Mouse (Mus musculus) heart, postnatal 25 days (tissue): ENCODE measurements at regions not wholly inside any gene's neighbourhood (a gene's known extent, or its start where the extent isn't known, plus 50 kb on each side); places are given as distances from the start of the nearest gene placed in this dataset.
"Not testable (repeated sequence)": the region's sequence is repeated elsewhere in the genome, so short reads cannot be mapped to it uniquely, and the experiment has no call there.

Experiments
- DNase-seq: peaks from one replicate; pipeline ENCODE4 v3.0.0; 2022; ENCODE audit warnings: low spot score
- intact Hi-C: fragments of 180-260 bp; cut with DNase I; formaldehyde crosslinking; loops from one replicate; pipeline ENCODE4 v1.15.1; 2025

DNA sequence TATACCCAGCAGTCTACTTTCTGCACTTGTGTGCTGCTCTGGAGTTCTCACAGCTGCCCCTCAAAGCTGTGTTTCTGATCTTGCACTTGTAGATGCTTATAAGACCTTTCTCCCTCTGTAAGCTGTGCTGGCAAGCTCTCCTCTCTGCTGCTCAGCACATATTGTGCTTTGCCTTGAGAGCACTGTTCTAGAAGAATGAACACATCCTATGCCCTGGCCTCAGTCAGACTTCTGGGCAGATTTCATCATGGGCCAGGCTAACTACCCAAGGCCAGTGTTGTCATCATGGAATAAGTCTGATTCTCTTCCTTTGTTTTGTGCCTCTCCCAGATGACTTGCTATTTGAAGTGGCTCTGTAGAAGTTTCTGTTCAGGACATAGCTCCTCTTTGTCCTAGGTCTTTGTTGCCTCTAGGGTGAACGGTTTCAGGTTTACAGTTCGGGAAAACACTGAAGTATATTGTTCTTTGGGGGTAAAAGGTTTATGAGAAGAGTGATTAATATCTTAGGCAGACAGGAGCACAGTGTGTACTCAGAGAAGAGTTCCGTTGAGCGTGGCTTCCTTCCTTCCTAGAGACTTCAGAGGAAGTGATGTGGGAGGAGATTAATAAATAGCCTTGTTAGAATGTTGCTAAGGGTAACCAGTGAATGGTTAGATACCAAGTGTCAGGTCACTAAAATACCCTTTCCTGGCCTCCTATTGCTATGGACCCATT, 70.8 kb downstream of the Pcdh18 start:
- intact Hi-C loops, result no loop called here
- no peak for DNase-seq

DNA sequence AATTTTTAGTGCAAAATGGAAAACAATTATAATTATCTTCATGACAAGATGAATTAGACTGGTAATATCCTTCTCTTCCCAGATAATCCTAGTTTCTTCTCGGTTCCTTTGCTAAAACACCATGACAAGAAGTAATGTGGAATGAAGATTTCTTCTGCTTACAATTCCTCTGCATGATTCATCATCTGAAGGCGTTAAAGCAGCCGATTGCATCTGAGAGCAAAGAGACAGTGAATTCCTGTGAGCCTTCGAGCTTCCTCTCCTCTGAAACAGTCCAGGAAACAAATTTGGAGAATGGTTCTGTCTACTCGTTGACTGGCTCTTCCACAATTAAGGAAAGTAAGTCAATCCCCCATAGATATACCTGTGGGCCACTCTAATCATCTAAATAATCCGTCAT, 82.2 kb downstream of the Pcdh18 start:
- no peak for DNase-seq
- intact Hi-C loops, result no loop called here

DNA sequence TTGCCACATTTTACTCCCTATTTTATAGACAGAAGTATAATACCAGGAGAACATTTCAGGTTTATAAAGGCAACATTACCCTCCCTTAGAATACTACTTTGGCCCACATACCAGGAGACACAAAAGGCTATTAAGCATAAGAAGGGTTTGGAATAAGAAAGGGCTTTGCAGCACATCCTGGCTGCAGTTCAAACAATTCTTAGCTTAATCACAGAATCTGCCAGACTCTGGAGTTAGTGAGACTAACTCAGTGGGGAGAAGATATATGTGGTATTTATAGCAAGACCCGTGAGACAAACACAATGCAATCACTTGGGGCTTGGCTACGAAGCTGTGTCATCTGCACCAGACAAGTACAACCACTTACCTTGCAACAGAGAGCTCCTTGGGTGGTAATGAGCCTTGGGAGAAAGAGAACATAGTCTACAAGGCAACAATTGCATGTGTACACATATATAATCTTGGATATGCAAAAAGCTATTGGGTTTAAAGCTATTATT, 84.4 kb downstream of the Pcdh18 start:
- no peak for DNase-seq
- intact Hi-C loops, result no loop called here

DNA sequence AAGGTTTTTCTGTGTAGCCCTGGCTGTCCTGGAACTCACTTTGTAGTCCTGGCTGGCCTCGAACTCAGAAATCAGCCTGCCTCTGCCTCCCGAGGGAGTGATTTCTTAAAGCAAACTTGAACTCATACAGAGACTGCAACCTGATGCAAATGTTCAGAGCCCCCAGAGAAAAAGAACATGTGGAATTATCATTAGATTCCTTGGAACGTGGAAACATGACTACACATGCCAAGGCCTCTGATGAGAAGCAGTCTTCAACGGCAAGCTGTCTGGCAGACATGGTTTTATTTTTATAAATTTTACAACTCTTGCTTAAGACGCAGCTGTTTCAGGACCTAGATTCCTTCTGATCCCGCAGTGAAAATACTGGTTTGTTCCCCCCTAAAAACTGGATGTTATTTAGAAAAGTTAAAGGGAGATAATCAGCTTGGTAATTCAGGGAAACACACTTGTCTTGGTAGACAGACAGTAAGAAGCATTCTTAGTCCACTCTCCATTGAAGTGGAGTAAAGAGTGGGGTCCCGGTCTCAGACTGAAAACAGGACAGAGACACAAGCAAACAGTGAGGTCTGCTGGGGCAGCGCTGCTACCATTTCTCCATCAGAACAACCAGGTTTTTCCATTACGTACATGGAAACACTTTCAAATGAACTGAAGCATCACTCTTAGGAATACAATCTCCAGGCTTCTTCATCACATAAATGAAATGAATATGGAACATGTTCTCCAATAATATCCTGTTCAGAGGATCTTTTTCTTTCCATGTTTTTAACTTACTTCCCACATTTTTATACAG, 89.4 kb downstream of the Pcdh18 start:
- no peak for DNase-seq
- intact Hi-C loops, result no loop called here

DNA sequence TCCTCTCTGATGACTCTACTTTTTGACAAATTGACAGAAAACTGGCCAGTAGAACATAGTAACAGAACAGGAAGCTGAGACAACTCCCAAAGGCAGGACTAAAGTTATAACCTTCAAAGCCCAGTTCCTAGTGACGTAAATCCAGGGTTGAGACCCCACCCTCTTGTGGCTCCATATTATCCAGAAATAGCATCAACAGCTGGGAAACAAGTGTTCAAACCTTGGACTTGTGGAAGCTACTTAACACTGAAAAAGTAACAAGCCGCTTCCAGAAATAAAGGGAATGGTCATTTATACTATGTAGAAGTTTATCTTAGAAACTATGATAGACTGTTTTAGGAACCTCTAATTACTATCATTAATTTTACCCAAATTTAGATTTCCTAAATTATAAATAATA, 90.6 kb downstream of the Pcdh18 start:
- no peak for DNase-seq
- intact Hi-C loops, result no loop called here

DNA sequence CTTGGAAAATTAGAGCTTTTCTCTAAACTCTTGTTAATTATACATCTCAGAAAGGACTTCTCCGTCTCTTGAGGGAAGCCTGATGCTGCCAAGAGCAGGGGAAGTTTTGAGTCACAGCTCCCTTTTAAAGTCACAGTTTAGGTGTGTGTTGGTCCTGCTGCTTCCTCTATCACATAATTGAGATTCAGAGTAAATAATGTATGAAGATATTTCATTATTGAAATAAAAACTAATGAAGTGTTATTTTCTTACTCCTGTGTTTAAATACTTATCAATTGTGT, 108.3 kb downstream of the Pcdh18 start:
- DNase-seq, result no peak
- intact Hi-C loops, result loop anchor here (10.0 kb wide), 1 partner anchor 106 kb away; the partner anchor contains the start of gene Pcdh18

DNA sequence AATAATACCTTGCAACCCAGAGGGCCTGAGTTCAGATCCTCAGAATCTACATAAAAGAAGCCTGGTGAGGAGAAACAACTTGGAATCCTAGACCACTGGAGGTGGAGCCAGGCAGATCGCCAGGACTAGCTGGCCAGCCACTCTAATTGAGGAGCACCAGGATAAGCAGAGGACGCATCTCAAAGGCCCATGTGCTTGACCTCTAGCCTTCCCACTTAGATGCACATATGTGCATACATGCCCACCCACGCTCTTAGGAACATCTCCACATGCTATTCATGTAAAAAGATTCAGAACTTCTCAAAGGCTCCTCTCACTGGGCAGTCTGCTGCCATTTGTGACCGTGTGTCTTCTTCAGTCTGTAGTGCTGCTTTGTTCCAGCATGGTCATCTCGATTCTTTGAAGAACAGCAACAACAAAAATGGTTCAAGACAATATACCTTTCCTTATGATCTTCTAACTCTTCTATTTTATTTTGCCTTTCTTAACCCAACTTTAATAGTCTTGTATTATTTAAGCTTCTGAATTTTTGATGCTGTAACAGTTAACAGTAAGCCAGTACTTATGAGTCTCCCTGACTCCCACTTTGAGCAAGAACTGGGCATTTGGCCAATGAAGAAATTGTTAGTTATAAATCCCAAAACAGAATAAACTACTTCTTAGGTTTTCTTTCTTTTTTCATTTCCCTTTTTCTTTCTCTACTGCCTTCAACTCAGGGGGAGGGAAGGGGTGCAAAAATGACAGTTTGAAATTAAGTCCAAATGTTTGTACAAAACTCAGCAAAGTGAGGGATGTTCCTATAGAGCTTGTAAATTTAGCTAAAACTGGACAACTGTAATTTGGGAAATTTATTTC, 108.9 kb downstream of the Pcdh18 start:
- intact Hi-C loops, result loop anchor here (10.0 kb wide), 1 partner anchor 107 kb away; the partner anchor contains the start of gene Pcdh18
- DNase-seq, result no peak

DNA sequence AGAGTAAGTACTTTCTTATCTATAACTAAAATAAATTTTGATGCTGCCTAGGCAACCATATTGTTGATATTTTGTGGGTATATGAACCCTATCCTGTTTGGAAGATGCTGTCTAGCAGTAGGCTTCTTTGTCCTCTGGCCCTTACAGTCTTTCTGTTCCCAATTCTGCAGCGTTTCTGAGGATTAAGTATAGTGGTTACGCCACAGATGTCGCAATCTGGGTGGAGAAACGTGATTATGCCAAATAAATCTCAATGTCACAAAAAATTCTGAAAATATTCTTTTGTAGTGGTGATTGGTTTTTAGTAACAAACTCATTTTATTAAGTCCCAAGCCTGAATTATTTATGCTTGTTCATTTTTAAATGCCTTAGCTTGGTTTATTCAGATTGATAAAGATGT, 112.1 kb downstream of the Pcdh18 start:
- intact Hi-C loops, result loop anchor here (10.0 kb wide), 1 partner anchor 110 kb away; the partner anchor contains the start of gene Pcdh18
- DNase-seq, result no peak

DNA sequence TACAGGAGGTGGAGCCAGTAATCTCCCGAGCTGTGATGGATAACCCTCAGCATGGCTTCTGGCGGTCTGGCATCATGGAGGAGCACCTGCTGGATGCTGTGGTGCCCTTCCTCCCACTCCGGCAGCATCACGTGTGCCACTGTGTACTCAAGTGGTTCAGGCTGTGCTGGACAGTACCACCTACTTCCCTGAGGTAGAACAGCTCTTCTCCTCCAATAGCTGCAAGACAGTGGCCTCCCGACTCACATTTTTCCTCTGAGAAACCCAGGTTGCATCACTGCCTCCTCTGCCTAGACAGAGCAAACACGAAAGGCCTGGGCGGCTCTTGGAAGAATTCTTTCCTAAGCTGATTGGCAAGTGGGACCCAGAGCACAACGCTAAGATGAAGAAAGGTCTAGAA, 113.3 kb downstream of the Pcdh18 start:
- DNase-seq, result no peak
- intact Hi-C loops, result loop anchor here (10.0 kb wide), 1 partner anchor 111 kb away; the partner anchor contains the start of gene Pcdh18

DNA sequence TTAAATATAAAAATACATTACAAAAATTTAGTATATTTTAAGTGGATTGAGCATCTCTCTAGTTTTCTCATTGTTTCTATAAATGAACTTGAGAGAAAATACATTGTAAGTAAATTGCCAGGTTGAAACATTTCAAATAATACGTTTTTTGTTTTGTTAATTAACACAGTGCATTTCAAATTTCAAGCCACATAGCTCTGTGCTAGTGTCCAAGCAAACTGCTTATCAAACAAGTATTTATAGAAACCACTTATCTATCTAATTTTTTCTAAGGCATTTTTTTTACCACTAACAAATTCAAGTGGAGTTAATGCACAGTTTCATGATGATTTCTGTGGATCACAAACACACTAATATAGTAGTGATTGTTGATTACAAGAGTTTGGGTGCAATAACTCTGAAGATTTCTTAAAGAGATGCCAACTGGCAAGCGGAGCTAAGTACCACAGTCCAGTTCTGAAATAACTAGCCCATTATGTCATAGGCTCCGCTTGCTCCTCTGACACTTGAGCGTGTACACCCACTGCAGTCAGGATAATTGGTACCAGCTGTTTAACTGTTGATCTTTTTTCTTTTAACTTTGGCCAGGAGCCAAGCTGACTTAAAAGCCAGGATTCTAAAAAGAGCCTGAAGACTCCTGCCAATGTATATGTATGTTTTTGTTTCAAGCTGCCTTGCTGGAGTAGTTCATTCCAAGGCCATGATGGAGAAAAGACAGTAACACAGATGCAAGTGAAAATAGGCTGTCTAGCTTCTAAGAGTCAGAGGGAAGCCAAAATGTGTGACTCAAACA, 115.0 kb downstream of the Pcdh18 start:
- intact Hi-C loops, result loop anchor here (10.0 kb wide), 1 partner anchor 113 kb away; the partner anchor contains the start of gene Pcdh18
- DNase-seq, result peak; percentile 44

DNA sequence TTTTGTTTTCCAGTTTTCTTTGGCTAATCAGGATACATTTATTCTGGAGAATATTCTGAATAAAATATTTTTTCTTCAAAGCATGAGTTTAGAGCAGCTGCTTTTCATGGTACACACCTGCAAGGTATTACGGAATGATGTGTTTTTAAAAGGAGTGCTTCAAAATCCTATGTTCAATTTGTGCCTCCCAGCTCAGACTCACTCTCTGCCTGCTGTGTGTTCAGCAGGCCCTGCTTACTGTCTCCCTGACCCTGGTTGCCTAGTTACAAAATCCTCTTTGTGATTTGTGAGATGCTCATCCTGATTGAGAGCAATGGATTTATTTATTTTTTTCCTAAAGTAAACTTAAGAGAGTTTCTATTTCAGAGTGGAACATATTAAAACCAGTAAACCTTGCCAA, 115.7 kb downstream of the Pcdh18 start:
- DNase-seq, result no peak
- intact Hi-C loops, result loop anchor here (10.0 kb wide), 1 partner anchor 113 kb away; the partner anchor contains the start of gene Pcdh18

DNA sequence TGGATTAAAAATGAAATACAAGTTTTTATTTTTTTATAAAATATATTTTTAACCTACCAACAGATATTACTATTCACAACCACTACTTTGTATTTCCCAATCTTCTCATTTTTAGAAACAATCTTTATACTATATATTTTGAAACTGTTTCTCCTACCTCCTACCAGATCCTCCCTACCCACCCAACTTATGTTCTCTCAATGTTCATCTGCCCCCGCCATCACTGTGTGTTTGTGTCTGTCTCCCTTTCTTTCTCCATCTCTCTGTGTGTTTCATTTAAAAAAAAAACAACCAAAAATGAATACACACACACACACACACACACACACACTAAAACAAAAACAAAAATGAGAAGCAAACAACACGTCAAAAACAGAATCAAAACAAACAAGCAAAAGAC, 118.5 kb downstream of the Pcdh18 start:
- intact Hi-C loops, result no loop called here
- DNase-seq, result no peak

DNA sequence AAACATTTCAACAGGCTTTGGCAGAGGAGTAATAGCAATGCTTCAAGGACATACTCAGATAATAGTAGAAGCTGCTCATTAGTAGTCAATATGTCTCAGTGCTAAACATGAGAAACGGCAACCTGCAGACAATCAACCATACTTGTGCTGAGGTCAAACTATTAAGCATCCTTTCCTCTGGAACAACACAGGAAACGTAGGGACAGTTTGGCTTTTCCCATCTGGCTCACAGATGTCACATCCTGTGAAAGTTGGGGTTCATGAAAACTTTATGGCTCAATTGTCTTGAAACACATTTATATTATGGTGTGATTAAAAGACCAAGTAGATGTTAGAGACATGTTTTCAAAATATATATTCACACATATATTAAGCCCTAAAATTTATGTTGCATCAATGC, 120.4 kb downstream of the Pcdh18 start:
- intact Hi-C loops, result no loop called here

DNA sequence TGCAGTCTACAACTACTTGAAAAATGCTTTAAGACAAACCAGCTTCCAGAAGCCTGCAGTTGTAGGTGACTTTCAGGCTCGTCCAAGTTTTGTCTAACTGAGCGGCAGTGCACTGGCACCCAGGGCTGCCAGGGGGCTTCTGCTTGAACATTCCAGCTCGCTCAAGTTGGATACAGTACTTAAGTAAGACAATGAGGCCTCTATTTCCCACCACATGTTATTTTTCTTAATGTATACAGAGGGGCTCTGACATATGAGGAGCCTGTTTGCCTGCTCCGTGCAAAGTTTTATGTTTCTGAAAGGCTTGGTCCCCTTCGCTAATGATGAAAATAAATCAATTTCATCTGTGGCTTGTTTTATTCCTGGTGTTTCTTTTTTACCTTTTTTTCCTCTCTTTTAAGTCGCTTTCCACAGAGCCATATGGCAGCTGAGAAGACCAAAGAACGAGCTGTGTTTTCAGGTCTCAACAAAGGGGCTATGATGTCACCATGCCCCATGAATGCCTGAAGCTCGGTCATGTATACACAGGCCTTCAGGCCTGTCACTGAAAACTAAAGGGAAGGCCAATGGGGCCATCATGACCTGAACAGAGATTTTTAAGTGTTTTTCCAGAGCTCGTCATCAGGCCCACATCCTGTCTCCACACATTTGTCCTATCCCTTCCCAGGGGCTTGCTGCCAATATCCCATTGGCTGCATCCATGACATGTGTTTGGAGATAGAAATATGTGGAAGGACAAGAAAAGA, 164.2 kb downstream of the Pcdh18 start:
- DNase-seq, result no peak
- intact Hi-C loops, result no loop called here

More for the DNA sequence above, 120.4 kb downstream of the Pcdh18 start:
- no peak for DNase-seq

DNA sequence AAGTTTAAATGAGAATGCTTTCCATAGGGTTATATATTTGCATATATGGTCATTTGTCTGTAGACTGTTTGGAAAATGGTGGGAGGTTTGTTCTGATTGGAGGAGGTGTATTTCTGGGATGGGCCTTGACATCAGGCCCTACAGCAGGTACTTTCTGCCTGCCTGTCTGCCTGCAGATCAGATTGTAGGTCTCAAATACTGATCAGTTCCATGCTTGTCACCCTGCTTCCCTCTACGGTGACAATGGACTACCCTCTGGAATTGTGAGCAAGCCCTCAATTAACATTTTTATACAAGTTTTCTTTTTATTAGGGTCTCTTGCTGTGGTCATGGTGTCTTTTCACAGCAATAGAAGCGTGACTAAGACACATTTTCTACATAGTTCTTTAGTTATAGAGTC, 166.9 kb downstream of the Pcdh18 start:
- intact Hi-C loops, result no loop called here
- DNase-seq, result no peak

DNA sequence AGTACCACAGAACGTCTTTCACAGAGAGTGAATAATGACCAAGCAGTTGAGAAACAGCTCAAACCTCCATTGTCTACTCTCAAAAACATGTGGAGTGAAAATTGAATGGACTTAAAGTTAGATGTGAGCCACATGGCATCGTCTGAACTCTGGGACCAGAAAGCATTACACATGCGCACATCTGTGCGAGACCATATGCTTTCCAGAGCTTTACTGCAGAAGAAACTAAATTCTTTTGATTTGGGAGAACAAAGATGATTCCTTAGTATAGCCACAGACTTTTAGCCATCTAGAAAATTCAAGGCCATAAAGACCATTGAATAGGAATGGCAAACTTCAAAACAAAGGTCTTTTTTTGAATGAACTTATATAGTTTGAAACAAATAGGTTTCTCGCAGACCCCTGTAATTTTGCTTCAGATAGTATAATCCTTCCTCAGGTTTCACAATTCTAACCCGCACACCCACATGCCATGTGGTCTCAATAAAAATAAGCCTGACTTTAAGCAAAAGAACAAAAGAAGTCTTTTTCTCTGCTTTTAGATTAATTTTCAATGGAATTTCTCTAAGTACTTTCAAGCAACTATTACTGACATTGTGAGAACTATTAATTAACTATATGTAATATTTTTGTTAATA, 170.5 kb downstream of the Pcdh18 start:
- DNase-seq, result no peak
- intact Hi-C loops, result no loop called here

DNA sequence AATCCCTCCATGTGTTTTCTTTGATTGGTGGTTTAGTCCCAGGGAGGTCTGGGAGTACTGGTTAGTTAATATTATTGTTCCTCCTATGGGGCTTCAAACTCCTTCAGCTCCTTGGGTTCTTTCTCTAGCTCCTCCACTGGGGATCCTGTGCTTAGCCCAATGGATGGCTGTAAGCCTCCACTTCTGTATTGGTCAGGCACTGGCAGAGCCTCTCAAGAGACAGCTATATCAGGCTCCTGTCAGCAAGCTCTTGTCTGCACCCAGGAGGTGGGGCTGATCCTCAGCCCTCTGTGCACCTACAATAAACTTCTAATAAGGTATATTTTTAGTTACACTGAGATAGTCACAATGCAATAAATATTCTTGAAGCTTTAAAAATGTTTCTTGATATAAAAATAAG, 171.2 kb downstream of the Pcdh18 start:
- DNase-seq, result not testable (repeated sequence)
- intact Hi-C loops, result loop anchor here (2.0 kb wide), 1 partner anchor 171 kb away; the partner anchor contains the start of gene Pcdh18
